Mouse (Mus musculus) urinary bladder, postnatal 25 days (tissue): Measurements from ENCODE around the gene Cks1b.

Source experiments
- DNase-seq: peaks from one replicate; pipeline ENCODE4 v3.0.0; 2022; ENCODE audit warnings: low spot score

Cks1b gene

GRCm38 (mm10) chr3:89395806-89396653 is 22.2 kb downstream of the Cks1b start:
- peak; percentile 55 for DNase-seq

- no peak for DNase-seq
These were observed 22.8 kb downstream of the Cks1b start for GRCm38 (mm10) chr3:89395419-89395805.

GRCm38 (mm10) chr3:89394894-89395256 is 23.3 kb downstream of the Cks1b start:
- peak; percentile 68 for DNase-seq

- peak; percentile 83 for DNase-seq
These were observed 23.9 kb downstream of the Cks1b start, which contains the start of gene Zbtb7b for GRCm38 (mm10) chr3:89394006-89394893. TSS of gene Zbtb7b (minus strand) at chr3:89394776.

GRCm38 (mm10) chr3:89393605-89394004 is 24.6 kb downstream of the Cks1b start:
- DNase-seq, result peak; percentile 98

- DNase-seq, result peak; percentile 35
These were observed 25.3 kb downstream of the Cks1b start for GRCm38 (mm10) chr3:89392871-89393311.

- peak; percentile 57 for DNase-seq
These were observed 26.3 kb downstream of the Cks1b start for GRCm38 (mm10) chr3:89391663-89392511.

- peak; percentile 39 for DNase-seq
These were observed 27.2 kb downstream of the Cks1b start for GRCm38 (mm10) chr3:89390699-89391662.

- DNase-seq, result no peak
These were observed 28.1 kb downstream of the Cks1b start for GRCm38 (mm10) chr3:89390111-89390515.

- DNase-seq, result no peak
These were observed 29.1 kb downstream of the Cks1b start for GRCm38 (mm10) chr3:89388901-89389740.

- DNase-seq, result no peak
These were observed 29.9 kb downstream of the Cks1b start for GRCm38 (mm10) chr3:89388134-89388881.

GRCm38 (mm10) chr3:89387632-89388031 is 30.6 kb downstream of the Cks1b start:
- peak; percentile 38 for DNase-seq

GRCm38 (mm10) chr3:89386438-89387420 is 31.5 kb downstream of the Cks1b start:
- DNase-seq, result no peak

GRCm38 (mm10) chr3:89385451-89385850 is 32.7 kb downstream of the Cks1b start:
- DNase-seq, result no peak

- peak; percentile 62 for DNase-seq
These were observed 33.7 kb downstream of the Cks1b start for GRCm38 (mm10) chr3:89384331-89385076.

- no peak for DNase-seq
These were observed 34.4 kb downstream of the Cks1b start for GRCm38 (mm10) chr3:89383651-89384255.

GRCm38 (mm10) chr3:89382950-89383349 is 35.2 kb downstream of the Cks1b start:
- no peak for DNase-seq
